Mouse (Mus musculus) stomach, embryonic 16.5 days (tissue): ENCODE results near the gene Tbc1d15. TPM values are rescaled to one million over a fixed set of nuclear protein-coding genes. Genes with fewer than 3 reads are reported as not detected.

ENCODE experiments used
- ATAC-seq: fragments of 200-750 bp; cut with Nextera tagmentation; 2 replicates; pipeline ENCODE4 v1.8.0; 2017; ENCODE audit warnings: moderate number of reproducible peaks, moderate TSS enrichment; ENCODE audit not compliant: insufficient read depth, low FRiP score
- H3K27ac ChIP-seq: fragments of 300-500 bp; sonication (generic); 2 replicates; pipeline ENCODE4 v1.5.1; 2014; ENCODE audit warnings: low read length
- H3K27me3 ChIP-seq: fragments of 300-500 bp; sonication (generic); 2 replicates; pipeline ENCODE4 v1.6.1; 2014; ENCODE audit warnings: low read length, control low read depth, mixed read lengths; ENCODE audit not compliant: control insufficient read depth, insufficient read depth
- H3K36me3 ChIP-seq: fragments of 300-500 bp; sonication (generic); 2 replicates; pipeline ENCODE4 v1.6.1; 2014; ENCODE audit warnings: low read length; ENCODE audit not compliant: control insufficient read depth, insufficient read depth
- H3K4me1 ChIP-seq: fragments of 300-500 bp; sonication (generic); 2 replicates; pipeline ENCODE4 v1.6.1; 2014; ENCODE audit warnings: low read length, control low read depth, mixed read lengths; ENCODE audit not compliant: control insufficient read depth, insufficient read depth
- H3K4me2 ChIP-seq: fragments of 300-500 bp; sonication (generic); 2 replicates; pipeline ENCODE4 v1.6.1; 2014; ENCODE audit warnings: low read depth, low read length, mixed read lengths
- H3K4me3 ChIP-seq: fragments of 300-500 bp; sonication (generic); replicated peaks from 2 replicates; pipeline ENCODE4 v1.5.1; 2014; ENCODE audit warnings: mild to moderate bottlenecking, low read length
- H3K9ac ChIP-seq: fragments of 300-500 bp; sonication (generic); 2 replicates; pipeline ENCODE4 v1.6.1; 2014; ENCODE audit warnings: low read length
- H3K9me3 ChIP-seq: fragments of 300-500 bp; sonication (generic); replicated peaks from 2 replicates; pipeline ENCODE4 v1.6.1; 2016; ENCODE audit warnings: low read length, control low read depth; ENCODE audit not compliant: control insufficient read depth
- WGBS: fragments of 180-500 bp; shearing (Covaris S2); extraction: QIAGEN DNeasy Blood & Tissue Kit; methylation state at CpG from one replicate; pipeline ENCODE4 v1.1.7; 2014; 5-methylcytosine and 5-hydroxymethylcytosine counted together
- polyA plus RNA-seq: library from polyadenylated mRNA; unstranded; fragments of >200 nt; fragmentation: Nextera tagmentation; extraction: Ambion mirVana; gene quantifications from 2 replicates; pipeline ENCODE4 v1.2.1, GENCODE M21; 2015

Tbc1d15 gene
- polyA plus RNA-seq, 1 experiment from 2014 or later, result 49.5 TPM

DNA sequence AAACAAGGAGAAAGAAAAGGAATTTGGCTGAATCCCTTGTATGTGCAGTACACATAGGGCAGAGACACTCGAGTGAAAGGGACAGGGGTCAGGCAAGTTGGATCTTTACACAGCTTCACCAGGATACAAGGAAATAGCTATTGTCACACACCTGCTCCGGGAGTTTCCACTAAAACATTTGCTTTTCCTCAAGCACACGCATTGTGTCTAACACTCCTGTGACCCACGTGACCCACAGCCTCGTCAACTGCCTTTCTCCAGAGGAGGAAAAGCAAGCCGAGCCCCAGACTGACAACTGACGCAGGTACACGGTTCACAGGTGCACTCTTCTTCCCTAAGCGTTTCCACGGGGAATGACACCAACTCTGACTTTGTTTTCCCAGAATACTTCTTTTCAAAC lies 32.9 kb upstream of the Tbc1d15 start:
- Histone ChIP-seq H3K4me2 (no peak overlapping the region), H3K9me3 (no peaks in the 10 kb centered on the region), H3K9ac (no peak overlapping the region), H3K27ac (no peak overlapping the region), H3K4me1 (no peaks in the 10 kb centered on the region), H3K4me3 (no peak overlapping the region), H3K36me3 (peaks cover 13% of the 10 kb centered on the region), H3K27me3 (no peaks in the 10 kb centered on the region)
- 50% methylated on average over 10 of the region's 10 CpGs for WGBS
- ATAC-seq, result no peak

DNA sequence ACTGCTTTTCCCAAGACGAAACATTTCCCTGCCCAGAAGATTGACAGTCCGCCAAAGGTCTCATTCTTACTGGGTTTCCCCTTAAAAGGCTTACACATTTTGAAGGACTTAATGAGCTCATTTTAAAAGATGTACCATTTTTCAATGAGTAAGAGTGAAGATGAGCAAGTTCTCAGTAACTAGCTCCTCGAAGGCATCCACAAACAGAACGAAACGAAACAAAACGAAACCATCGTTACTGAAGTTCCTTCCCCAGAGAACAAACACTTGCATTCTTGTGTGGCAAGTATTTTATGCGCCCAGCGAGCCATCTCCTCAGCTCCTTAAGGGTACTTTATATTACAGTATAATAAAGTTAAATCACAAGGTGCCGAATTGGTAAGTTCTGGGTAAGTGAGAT lies 30.1 kb upstream of the Tbc1d15 start:
- no peak for ATAC-seq
- Histone ChIP-seq H3K27me3 (no peaks in the 10 kb centered on the region), H3K9ac (no peak overlapping the region), H3K4me3 (no peak overlapping the region), H3K4me2 (no peak overlapping the region), H3K27ac (no peak overlapping the region), H3K36me3 (peaks cover 4% of the 10 kb centered on the region; the same call in 1 of the 2 replicates), H3K9me3 (no peaks in the 10 kb centered on the region), H3K4me1 (no peaks in the 10 kb centered on the region)
- WGBS, result 91% methylated on average over 10 of the region's 10 CpGs

DNA sequence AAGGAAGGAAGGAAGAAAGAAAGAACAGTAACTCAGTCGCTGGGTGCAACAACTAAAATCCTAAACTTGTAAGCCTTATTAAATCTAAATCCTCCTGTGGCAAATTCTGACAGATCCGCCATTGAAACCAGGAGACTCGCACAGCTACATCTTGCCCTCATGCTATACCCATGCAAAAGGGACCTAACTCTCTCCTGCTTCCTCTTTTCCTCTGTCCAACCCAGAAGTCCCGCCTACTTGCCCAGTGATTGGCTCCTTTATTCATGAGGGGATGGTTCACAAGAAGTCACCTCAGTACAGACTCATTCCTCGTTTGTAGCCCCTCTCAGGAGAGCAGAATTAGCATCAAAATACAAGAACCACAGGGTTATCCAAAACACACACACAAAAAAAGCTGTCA lies 20.4 kb upstream of the Tbc1d15 start:
- Histone ChIP-seq H3K27ac (no peak overlapping the region), H3K4me1 (no peaks in the 10 kb centered on the region), H3K9me3 (no peaks in the 10 kb centered on the region), H3K9ac (no peak overlapping the region), H3K4me3 (no peak overlapping the region), H3K4me2 (no peak overlapping the region), H3K27me3 (no peaks in the 10 kb centered on the region), H3K36me3 (no peaks in the 10 kb centered on the region)
- ATAC-seq, result no peak
- WGBS, result 60% methylated on average over 5 of the region's 5 CpGs

DNA sequence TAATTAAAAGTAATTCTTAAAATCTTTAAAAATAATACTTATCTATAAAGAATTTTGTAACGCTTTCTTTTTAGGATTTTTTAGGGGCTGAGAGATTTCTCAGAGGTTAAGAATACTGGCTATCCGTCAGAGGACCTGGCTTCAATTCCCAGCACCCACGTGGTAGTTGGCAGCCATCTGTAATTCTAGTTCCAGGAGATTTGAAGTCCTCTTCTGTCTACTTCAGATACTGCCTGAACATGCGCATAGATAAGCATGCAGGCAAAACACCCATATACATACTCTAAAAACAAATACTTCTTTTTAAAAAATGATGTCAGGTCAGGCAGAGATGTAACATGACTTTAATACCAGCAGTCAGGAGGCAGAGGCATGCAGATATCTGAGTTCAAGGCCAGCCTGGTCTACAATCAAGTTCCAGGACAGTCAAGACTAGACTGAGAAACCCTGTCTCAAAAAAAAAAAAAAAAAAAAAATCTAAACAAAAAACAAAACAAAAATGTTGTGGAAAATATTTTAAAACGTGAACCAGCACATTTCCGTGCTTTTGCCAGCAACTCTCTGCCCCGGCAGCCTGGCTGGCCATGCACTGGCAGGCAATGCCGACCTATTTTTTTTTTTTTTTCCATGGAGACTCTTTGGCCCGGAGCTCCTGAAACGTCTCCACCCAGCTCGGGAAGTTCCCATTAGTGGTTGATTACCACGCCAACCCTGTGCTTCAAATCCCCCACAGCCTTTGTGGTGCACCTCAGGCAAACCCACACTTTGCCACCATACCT lies 19.5 kb upstream of the Tbc1d15 start:
- no peak for ATAC-seq
- no peak overlapping the region for H3K9ac ChIP-seq
- 89% methylated on average over 12 of the region's 12 CpGs for WGBS

GRCm38 (mm10) chr10:115262926-115263562 lies 11.8 kb upstream of the Tbc1d15 start:
- Histone ChIP-seq H3K27ac (no peak overlapping the region), H3K9ac (no peak overlapping the region), H3K4me2 (no peak overlapping the region), H3K9me3 (no peaks in the 10 kb centered on the region), H3K4me1 (no peaks in the 10 kb centered on the region), H3K27me3 (no peaks in the 10 kb centered on the region), H3K4me3 (no peak overlapping the region), H3K36me3 (no peaks in the 10 kb centered on the region)
- WGBS, result 54% methylated on average over 5 of the region's 5 CpGs
- no peak for ATAC-seq

More for the DNA sequence above, 19.5 kb upstream of the Tbc1d15 start:
- no peaks in the 10 kb centered on the region for H3K27me3 ChIP-seq
- H3K27ac ChIP-seq, result no peak overlapping the region
- H3K4me2 ChIP-seq, result no peak overlapping the region
- no peaks in the 10 kb centered on the region for H3K9me3 ChIP-seq
- no peaks in the 10 kb centered on the region for H3K36me3 ChIP-seq
- no peak overlapping the region for H3K4me3 ChIP-seq
- no peaks in the 10 kb centered on the region for H3K4me1 ChIP-seq

DNA sequence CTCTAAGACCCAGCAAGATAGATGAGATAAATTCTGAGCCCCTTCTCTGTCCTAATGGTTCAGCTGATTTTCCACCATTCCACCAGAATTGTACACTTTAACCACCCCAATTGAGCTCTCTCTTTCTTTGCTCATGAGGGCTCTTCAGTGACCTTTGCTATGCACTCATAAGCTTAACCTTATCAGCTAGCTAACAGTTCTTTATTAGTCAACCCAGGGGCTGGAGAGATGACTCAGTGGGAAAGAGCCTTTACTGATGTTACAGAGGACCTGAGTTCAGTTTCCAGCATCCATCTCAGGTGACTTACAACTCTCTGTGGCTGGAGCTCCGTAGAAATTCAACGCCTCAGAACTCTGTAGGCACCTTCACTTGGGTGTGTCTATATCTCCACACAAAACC lies 11.0 kb upstream of the Tbc1d15 start:
- Histone ChIP-seq H3K4me1 (no peaks in the 10 kb centered on the region), H3K27me3 (no peaks in the 10 kb centered on the region), H3K9me3 (no peaks in the 10 kb centered on the region), H3K4me3 (no peak overlapping the region), H3K36me3 (no peaks in the 10 kb centered on the region), H3K4me2 (no peak overlapping the region), H3K27ac (no peak overlapping the region), H3K9ac (no peak overlapping the region)
- ATAC-seq, result no peak
- 76% methylated on average over 2 of the region's 2 CpGs for WGBS

DNA sequence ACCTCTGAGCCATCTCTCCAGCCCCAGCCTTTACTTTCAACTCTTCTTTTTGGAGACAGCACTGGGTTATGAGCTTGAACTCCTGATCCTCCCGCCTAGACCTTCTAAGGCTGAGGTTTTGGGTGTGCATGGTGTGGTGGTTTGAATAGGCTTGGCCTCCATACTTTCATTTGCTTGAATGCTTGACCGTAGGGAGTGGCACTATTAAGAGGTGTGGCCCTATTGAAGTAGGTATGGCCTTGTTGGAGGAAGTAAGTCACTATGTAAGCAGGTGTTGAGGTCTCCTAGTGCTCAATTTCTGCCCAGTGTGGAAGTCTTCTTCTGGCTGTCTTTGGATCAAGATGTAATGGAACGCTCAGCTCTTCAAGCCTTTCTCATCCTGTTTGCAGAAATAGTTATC lies 10.2 kb upstream of the Tbc1d15 start:
- no peak overlapping the region for H3K9ac ChIP-seq
- WGBS, result 71% methylated on average over 3 of the region's 3 CpGs

DNA sequence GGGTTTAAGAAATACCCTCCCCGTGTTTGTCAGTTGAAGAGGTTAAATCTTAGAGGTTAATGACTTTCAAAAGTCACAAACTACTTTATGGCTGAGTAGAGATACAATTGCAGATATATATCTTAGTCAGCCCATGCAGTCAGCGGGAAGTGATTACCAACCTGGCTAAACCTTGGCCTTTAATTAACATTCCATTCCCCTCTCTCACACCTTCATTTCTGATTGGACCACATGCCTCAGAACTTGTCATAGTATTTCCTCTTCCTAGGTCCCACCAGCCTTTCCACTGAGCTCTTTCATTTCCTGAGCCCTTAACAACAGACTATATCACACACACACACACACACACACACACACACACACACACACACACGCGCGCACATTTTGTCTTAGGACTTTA lies 4.9 kb upstream of the Tbc1d15 start:
- Histone ChIP-seq H3K4me3 (no peak overlapping the region), H3K36me3 (no peaks in the 10 kb centered on the region), H3K9ac (no peak overlapping the region), H3K4me2 (no peak overlapping the region), H3K27me3 (no peaks in the 10 kb centered on the region), H3K27ac (no peak overlapping the region), H3K4me1 (no peaks in the 10 kb centered on the region), H3K9me3 (no peaks in the 10 kb centered on the region)
- 71% methylated on average over 5 of the region's 5 CpGs for WGBS
- ATAC-seq, result no peak

More for the DNA sequence above, 10.2 kb upstream of the Tbc1d15 start:
- Histone ChIP-seq H3K9me3 (no peaks in the 10 kb centered on the region), H3K36me3 (no peaks in the 10 kb centered on the region), H3K27me3 (no peaks in the 10 kb centered on the region), H3K27ac (no peak overlapping the region), H3K4me1 (no peaks in the 10 kb centered on the region), H3K4me2 (no peak overlapping the region), H3K4me3 (no peak overlapping the region)
- ATAC-seq, result peak; percentile 58; the same call in 1 of the 2 replicates

DNA sequence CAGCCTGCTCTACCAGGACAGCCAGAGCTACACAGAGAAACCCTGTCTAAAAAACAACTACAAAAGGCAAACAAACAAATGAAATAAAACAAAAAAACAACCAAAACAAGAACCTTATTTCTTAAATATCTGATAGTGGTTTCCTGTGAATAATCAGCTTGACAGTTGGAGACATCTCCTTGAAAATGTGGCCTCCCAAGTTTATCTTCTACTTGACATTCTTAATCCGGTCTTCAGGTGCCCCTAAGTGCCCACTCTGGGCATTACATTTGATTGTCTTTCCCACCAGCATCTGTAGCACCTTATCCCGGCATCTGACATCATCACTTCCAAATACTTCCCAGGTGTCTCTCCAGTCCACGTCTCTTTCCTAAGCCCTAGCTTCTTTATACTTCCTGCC lies 2.3 kb upstream of the Tbc1d15 start:
- Histone ChIP-seq H3K4me2 (no peak overlapping the region), H3K4me1 (peaks cover 4% of the 10 kb centered on the region), H3K27me3 (no peaks in the 10 kb centered on the region), H3K9ac (no peak overlapping the region), H3K9me3 (no peaks in the 10 kb centered on the region), H3K36me3 (no peaks in the 10 kb centered on the region), H3K27ac (no peak overlapping the region), H3K4me3 (no peak overlapping the region)
- 66% methylated on average over 3 of the region's 3 CpGs for WGBS
- no peak for ATAC-seq
